Mouse (Mus musculus) frontal cortex, adult 2 months (tissue): Measurements from ENCODE around the gene Draxin. TPM values are rescaled to one million over a fixed set of nuclear protein-coding genes. Genes with fewer than 3 reads are reported as not detected.
A peak's percentile ranks its signal among the peaks of the same experiment; 100 is the strongest.
"Not testable (repeated sequence)": the region's sequence is repeated elsewhere in the genome, so short reads cannot be mapped to it uniquely, and the experiment has no call there.

Experiments used
- DNase-seq, 2 experiments: peaks; one replicate each; pipeline ENCODE4 v3.0.0; 2022; ENCODE audit warnings: low spot score in 1 of 2; ENCODE audit errors: extremely low spot score in 1 of 2
- polyA plus RNA-seq: library from polyadenylated mRNA; depleted of rRNA; stranded (reverse); fragments of >200 nt; gene quantifications from 2 replicates; pipeline ENCODE4 v1.2.3, GENCODE M21; 2012

Gene Draxin
- polyA plus RNA-seq, 1 experiment: 1.2 TPM

- not testable (repeated sequence) for DNase-seq
Measured at GRCm38 (mm10) chr4:148119578-148119977, 10.9 kb downstream of the Draxin start.

GRCm38 (mm10) chr4:148117392-148117791, 13.1 kb downstream of the Draxin start:
- no peak for DNase-seq

- no peak for DNase-seq
Measured at GRCm38 (mm10) chr4:148116657-148117056, 13.8 kb downstream of the Draxin start.

- DNase-seq: no peak
Measured at GRCm38 (mm10) chr4:148115467-148115866, 15.0 kb downstream of the Draxin start.

- peak; percentile 26 to 90 for DNase-seq
Measured at GRCm38 (mm10) chr4:148114758-148115391, 15.6 kb downstream of the Draxin start.

GRCm38 (mm10) chr4:148112519-148112918, 18.0 kb downstream of the Draxin start:
- no peak for DNase-seq

GRCm38 (mm10) chr4:148109215-148109614, 21.3 kb downstream of the Draxin start:
- no peak for DNase-seq

GRCm38 (mm10) chr4:148108565-148109100, 21.9 kb downstream of the Draxin start:
- DNase-seq: no peak

GRCm38 (mm10) chr4:148107621-148108291, 22.7 kb downstream of the Draxin start:
- DNase-seq: no peak

- no peak for DNase-seq
Measured at GRCm38 (mm10) chr4:148104146-148104545, 26.4 kb downstream of the Draxin start.

GRCm38 (mm10) chr4:148101801-148102527, 28.5 kb downstream of the Draxin start:
- peak in 1 of 2 experiments; percentile 84 for DNase-seq

- no peak for DNase-seq
Measured at GRCm38 (mm10) chr4:148098666-148099065, 31.8 kb downstream of the Draxin start.

- no peak for DNase-seq
Measured at GRCm38 (mm10) chr4:148097936-148098335, 32.6 kb downstream of the Draxin start.

GRCm38 (mm10) chr4:148095081-148095480, 35.4 kb downstream of the Draxin start:
- DNase-seq: no peak

- no peak for DNase-seq
Measured at GRCm38 (mm10) chr4:148094161-148094560, 36.3 kb downstream of the Draxin start.

GRCm38 (mm10) chr4:148092551-148093271, 37.8 kb downstream of the Draxin start:
- no peak for DNase-seq

GRCm38 (mm10) chr4:148091181-148091580, 39.3 kb downstream of the Draxin start:
- DNase-seq: no peak

GRCm38 (mm10) chr4:148089166-148089565, 41.3 kb downstream of the Draxin start:
- no peak for DNase-seq

GRCm38 (mm10) chr4:148087907-148088527, 42.5 kb downstream of the Draxin start, which contains the start of gene Agtrap:
Gene Agtrap, minus strand, starts transcription at chr4:148088031.
- peak; percentile 84 to 95 for DNase-seq
